Mouse (Mus musculus): ENCODE results near the gene Tssc4.

The Tssc4 gene

DNA sequence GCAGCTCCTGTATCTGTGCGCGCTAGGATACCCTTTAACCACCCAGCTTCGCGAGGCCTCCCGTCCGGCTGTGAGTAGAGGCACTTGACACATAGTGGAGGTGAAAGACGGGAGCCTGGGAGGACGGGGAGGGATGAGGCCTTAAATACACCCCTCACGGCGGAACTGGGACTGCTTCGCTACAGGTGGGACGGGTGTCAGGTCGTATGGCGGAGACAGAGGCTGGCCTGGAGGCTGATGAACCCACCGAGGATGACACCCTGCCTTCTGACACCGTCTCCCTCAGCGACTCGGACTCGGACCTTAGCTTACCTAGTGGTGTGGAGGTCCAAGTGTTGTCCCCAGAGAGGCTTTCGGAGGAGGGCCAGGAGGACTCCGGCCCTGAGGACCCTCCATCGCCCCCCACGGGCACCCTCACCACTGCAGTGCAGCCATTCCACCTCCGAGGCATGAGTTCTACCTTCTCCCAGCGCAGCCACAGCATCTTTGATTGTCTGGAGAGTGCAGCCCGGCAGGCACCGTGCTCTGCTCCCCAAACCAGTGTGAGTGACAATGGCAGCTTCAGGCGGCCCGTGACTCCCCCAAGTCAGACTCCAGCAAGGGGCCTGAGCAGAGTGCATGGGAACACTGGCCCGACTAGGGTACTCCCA is 827 bp downstream of the Tssc4 start:
- no peak for DNase-seq (ENCODE audit: low spot score)

DNA sequence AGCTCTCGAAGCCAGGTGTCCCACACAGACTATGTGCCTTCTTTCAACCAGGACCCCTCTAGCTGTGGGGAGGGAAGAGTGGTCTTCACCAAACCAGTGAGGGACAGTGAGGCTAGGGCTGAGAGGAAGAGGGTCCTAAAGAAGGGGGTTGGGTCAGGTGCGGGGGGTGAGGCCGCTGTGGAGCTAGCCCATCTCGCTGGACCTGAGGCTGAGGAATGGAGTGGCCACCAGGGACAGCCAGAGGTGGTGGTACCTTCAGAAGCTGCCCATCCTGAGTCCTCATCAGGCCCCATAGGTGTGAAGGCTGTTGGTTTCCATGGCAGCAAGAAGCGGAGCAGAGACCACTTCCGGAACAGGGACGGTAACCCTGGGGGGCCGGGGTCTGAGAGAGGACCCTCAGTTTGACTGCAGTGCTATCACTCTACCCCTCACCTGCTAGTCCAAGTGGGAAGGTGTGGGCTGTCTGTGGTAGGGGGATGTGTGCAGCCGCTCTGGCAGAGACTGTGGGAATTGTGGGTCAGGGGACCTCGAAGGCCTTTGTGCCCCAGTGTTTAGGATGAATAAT is 1.5 kb downstream of the Tssc4 start:
- no peak for DNase-seq (ENCODE audit: low spot score)

DNA sequence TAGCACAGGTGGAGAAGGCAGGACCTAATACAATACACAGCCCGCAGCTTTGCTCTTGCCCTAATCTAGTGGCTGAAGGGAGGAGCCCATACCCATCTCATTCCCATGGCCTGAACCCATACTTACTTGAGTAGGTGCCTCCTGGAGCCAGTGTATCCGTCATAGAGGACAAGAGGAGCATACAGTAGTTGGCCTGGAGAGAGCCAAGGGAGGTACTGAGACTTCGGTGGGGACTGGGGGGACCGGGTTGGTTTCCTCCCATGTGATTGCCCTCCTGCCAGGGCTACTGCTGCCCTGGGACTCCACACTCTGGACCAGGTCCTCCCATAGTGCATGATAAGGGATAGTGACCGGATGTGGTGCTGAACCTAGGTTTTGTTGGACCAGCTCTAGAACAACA is 3.6 kb downstream of the Tssc4 start:
- no peak for DNase-seq (ENCODE audit: low spot score)

DNA sequence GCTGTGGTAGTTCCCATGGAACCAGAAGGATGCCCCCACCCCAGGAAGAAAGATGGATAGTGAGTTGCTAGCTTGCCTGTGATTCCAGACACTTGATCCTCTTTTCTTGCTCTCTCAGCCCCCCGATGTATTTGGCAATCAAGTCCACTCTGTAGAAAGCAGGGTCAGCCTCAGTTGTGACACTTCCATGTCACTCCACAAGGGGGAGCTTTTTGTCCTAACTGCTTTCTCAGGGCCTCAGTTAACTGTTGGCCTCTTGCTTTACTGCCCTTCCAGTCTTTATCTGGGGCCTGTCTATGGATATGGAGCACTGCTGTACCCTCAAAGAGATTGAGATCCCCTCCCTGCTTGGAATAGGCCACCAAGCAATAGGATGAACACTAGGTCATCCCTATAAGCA is 4.0 kb downstream of the Tssc4 start:
- no peak for DNase-seq (ENCODE audit: low spot score)

DNA sequence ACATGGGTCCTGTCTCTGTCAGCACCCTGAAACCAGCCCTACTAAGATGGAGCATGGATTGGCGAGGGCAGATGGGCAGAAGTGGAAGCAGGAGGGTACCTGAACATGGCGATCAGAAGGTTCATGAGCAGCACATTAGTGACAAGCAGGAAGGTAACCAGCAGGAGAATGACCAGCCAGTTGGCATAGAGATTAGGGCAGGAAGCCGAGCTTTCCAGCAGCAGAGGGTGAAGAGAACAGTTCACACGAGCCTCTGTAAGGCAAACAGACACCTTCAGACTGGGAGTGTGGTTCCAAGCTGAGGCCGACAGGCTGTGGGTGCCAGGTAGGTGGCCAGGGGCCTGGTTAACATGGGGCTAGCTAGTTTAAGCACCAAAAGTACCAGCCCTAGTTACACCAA is 6.3 kb downstream of the Tssc4 start:
- no peak for DNase-seq (ENCODE audit: low spot score)

DNA sequence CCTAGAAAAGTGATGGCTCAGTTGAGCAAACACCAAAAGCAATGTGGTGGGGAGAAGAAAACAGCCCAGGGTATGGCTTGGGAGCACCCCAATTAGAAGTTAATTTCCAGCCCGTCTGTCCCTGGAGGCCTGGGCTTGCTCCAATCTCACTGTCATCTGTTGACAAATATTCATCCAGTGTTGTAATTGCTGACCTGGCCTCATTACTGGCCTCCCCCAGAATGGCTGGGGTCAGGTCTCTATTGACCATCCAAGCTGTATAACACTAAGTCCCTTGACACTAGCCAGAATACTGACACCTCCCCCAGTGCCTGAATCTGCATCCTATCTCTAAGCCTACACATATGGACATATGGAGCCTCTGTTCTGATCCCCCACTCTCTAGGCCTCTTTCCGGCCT is 8.3 kb downstream of the Tssc4 start:
- no peak for DNase-seq (ENCODE audit: low spot score)

DNA sequence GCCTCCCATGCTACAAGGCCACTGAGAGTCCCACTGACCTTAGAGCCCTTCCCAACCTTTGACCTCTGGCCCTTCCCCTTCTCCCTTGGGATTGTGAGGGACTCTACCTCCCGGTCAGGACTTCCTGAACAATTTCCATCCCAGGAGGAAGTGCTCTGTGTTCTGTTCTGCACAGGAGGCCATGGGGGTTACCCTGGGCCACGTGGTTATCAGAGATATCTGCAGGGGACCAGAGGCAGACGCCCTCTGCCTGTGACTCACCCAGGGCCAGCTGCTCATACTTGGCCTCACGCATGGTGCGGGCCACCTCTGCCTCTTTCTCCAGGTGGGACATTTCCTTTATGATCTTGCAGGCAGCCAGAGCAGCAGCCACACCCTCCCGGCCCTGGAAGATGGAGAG is 13.0 kb downstream of the Tssc4 start:
- DNase-seq (ENCODE audit: low spot score): no peak

DNA sequence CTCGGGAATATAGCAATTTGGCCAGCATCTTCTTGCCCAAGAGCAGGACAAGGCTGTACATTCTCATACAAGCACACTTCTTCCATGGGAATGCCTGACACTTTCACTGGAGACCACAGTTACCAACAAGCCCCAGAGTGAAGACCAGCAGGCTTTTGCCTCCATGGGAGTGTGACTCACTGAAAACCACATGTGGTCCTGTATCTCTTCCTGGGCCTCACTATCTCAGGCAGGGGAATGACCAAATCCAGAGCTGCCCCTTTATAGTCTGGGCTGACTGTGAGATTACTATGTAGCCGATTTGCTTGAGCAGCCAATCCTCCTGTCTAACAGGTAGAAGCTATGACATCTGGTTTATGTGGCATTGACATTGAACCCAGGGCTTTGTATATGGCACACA is 14.7 kb downstream of the Tssc4 start:
- DNase-seq (ENCODE audit: low spot score): no peak

DNA sequence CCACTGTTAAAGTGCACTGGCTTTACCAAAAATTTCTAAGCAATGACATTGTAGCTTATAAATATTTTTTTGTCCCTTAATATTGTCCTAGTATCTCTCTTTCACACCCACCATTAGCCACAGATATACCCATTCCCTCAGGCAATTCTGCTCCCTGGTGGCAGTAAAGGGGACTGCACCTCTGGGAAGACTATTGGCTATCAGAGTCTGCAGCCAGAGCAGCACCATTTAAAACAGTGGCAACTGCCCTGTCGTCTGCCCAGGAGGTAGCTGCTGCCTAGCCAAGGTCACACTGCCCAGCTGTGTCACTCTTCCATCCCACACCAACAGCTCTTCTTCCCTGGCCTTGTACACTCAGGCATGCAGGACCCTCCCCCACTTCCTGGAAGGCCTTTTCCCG is 17.3 kb downstream of the Tssc4 start:
- peak; percentile 57 for DNase-seq (ENCODE audit: low spot score)

DNA sequence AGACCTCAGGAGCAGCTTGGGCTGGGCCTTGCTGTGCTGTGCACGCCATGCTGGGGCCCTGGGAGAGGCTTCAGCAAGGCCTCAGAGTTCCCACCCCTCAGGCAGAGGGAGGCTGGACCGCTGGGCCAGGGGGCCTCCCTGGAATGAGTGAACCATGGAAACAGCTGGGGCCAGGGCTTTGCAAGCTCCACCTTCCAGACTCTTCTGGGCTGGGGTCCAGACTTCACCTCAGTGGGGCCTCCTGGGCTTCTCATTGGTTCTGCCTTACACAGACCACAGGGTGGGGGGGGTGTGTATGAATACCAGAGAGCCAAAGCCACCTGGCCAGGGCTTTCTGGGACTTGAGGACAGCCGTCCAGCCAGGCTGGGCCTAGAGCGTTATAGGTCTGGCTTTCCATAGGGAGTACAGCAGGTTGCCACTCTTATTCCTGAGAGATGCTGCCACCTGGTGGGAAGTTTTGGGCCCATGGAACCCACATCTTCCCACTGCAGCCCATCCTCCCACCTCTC is 18.1 kb downstream of the Tssc4 start:
- peak; percentile 34 for DNase-seq (ENCODE audit: low spot score)

DNA sequence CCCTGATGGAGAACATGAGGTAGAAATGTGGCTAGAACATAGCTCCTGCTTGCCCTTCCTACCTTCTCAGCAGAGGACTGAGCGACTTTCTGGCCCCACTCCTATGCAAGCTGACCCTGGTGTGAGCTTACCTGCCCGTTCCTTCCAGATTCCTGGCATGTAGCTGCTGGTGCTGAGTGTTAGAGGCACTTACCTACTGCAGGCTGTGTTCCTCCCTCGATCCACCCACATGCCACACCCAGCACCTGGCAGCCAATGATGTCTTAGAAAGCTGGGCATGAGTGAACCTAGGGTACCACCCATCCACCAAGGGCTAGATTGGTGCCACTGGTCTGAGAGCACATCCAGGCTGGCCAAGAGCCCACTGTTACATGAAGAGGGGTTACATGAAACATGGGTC is 24.8 kb downstream of the Tssc4 start:
- DNase-seq (ENCODE audit: low spot score): peak; percentile 1

DNA sequence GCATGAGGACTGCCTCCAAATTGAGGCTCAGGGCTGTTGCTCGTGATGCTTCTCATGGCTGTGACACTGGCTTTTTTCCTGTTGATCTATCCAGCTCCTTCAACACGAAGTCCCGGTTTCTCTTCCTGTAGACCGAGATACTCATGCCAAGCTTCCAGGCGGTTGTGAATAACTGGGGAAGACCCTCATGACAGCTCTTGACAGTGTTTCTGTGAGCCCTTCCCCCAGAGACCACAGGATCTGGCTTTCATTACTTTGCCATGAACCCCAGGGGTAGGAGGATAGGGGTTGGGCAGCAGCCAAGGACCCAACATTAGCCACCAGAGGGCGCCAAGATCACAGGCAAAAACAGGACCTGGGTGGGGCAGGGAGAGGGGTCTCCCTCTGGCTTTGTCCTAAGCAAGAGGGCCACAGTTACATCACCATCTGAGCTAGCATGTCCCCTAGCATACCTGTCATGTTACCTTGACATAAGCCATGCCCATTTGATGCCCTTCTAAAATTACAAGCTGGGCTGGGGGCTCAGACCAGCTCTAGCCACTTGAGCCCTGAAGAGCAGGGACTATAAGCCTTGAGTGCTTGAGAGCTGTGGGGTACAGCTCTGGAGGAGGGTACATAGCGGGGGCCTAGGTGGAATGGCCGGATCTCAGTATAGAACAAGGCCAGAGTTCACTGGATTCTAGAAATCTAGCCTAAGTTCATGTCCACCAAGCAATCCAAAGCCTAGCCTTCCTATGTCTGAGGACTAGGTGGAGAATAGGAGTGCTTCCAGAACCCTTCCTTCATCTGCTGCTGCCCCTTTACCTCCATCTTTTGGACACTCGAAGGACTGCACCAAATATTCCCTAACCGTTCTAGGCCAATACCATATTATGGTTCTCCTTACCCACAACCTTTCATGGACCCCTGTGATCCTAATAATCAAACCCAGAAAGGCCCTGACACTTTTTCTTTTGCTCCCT is 25.8 kb downstream of the Tssc4 start, which contains the start of gene Trpm5:
Gene Trpm5, minus strand, starts transcription at position 51 of the 962 bp plus-strand sequence.
- DNase-seq (ENCODE audit: low spot score): peak; percentile 69

DNA sequence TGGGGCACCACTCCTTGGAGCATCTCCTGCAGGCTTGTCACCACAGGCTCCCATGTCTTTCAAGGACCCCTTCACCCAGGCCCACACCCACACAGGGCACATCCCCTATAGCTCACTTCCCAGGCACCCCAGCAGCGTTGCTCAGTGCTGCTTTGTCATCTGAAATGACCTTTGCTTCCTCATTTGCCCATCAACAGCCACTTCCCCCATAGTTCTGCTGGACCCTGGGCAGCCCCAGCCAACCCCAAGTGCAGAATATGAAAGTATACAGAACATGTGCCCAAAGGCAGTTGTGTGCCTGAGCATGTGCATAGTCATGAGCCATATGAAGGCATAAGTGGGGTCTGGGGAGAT is 26.5 kb downstream of the Tssc4 start:
- DNase-seq (ENCODE audit: low spot score): peak; percentile 1

DNA sequence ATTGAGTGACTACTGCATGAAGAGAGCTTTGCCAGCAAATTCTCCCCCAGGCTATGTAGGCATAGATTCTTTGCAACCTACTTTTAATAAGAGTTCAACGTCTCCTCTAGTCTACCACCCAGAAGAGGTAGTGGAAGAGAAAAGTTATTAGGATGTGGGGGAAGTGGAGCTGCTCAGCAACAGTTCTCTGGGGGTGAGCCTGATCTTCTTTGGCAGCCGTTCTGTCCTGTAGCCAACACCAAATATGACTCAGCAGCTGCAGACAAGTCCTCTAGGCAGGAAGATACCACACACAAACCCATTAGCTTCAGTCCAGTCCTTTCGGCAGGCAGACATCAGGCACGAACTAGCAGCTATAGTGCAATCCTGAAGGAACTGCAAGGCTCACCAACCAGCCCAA is 31.7 kb downstream of the Tssc4 start:
- no peak for DNase-seq (ENCODE audit: low spot score)

DNA sequence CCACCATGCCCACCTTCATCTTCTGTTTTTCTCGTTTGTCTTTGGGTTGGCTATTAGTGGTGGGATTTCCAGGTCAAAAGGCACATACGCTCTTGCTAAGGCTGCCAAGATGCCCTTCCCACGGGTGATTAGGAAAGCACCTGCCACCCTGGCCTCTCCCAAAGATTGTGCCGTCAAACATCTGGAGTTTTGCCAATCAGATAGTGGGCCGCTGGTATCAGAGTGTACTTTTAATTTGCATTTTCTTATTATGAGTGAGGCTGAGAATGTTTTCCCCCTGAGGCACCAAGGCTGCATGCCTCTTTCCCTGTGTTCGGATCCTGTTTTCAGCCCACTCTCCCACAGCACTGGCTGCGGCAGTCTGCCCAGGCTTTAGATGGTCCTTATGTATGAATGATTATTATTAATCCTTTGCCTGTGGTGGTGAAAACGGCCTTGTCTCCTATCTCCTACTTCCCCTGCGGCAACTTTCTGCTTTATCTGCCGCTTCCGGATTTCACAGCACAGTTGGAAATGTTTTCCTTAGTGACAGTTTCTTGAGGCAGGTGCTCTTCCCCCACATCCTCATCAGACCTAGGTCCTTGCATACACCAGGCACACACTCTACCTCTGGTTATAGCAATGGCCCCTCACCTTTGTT is 36.3 kb downstream of the Tssc4 start:
- no peak for DNase-seq (ENCODE audit: low spot score)

DNA sequence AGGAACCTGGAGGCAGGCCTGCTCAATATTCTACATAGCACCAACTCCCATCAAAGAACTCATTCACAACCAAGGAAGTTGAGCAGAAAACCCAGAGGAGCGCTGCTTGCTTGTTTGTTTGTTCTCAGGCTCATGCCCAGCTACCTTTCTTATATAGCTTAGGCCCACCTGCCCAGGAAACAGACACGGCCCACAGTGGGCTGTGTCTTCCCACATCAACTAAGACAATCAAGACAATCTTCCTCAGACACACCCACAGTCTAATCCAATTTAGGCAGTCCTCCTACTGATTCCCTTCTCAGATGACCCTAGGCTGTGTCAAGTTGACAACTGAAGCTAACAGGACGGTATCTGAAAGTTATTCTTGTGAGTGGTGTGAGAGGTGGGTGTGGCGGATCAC is 37.0 kb downstream of the Tssc4 start, which contains the start of gene Kcnq1:
Gene Kcnq1, plus strand, starts transcription at position 301 of the 400 bp plus-strand sequence.
- no peak for DNase-seq (ENCODE audit: low spot score)

DNA sequence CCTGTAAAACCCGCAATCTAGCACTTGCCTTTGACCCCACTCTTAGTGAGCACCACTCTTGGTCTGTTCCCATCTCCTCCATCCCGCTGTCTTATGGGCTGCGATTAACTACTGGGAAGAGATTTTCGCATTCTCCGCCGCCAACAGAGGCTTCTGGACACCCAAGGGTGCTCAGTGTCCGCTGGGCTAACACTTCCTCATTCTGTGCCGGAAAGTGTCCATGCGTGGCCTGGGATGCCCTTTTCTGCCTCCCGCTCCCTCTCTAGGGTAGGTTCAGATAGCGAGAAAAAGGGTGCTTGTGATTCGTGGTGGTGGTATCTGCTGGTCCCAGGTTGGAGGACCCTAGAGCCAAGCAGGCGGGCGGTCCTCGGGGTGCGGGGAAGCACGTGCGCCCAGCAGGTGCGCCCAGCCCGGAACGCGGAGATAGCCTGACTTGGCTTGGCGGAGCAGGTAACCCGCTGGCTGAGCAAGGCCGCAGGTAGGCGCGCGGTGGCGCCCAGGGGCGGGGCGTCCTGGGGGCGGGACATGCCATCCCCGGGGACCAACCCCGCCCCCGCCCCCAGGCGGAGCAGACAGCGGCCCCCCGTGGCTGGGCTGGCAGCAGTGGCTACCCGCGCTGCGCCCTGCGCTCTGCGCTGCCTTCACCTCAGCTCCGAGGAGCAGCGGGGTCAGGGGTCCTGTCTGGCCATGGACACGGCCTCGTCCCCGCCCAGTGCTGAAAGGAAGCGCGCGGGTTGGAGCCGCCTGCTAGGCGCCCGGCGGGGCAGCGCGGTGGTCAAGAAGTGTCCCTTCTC is 37.8 kb downstream of the Tssc4 start:
- DNase-seq (ENCODE audit: low spot score): no peak

DNA sequence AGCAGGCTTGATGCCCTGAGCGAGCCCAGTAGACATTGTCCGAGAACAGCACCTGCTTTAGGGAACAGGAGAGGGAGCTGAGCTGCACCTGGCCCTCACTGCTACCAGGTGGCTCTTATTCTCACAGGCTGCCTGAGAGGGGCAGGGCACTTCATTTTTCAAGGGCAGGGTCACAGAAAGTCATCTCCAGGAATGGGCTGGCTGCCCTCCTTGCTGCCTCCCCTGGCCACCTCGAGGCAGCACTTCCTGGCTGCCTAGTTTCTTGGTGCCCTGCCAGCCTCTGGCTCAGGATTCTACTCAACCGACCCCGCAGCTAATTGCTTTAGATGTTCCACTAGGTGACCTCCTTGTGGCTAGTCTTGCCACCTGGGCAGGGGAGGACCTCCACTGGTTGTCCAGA is 39.2 kb downstream of the Tssc4 start:
- DNase-seq (ENCODE audit: low spot score): no peak

DNA sequence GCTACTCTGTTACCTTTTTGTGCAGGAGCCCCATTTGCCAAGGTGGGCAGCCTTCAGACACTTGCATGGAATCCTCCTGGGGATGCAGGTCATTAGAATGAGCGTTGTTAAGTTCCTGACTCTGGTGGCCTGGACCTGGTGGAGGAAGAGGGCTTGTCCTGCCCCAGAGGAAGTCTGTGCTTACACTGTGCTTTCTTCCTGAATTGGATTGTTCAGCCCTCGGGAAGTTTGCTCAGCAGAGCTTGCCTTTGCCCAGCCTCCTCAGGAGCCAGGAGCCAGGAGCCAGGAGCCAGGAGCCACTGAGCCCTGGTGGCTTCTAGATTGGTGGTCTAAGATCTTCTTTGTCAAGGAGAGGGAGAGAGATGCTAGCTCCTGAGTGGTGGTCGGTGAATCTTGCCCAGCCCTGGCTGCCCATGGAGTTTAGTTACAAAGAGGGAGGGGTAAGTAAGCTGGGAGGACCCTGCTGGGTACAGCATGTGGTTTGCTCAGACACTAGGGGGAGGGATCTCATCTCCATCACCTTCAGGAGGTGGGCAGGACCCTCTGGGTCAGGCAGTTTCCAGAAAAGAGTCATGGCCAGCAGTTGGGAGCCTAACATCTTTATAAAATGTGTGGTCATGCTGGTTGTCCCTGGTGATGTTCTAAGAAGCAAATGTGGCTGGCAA is 40.1 kb downstream of the Tssc4 start:
- DNase-seq (ENCODE audit: low spot score): no peak

DNA sequence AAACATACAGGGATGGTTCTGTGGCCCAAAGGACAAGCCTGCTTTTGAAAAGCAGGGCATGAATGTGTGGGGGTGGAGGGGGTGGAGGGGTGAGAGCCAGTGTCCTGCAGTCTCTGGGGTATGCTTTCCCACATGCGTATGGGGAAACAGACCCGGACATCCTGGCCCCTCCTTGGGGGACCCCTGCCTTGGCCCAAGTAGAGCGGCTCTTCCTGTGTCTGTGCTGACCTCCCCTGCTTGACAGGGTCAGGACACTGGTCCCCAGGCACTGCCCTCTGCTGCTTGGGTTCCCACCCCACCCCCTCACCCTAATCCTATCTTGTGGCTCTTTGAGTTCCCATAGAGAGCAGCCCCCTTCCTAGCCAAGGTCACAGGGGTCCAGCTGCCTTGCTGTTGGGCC is 40.6 kb downstream of the Tssc4 start:
- DNase-seq (ENCODE audit: low spot score): no peak

DNA sequence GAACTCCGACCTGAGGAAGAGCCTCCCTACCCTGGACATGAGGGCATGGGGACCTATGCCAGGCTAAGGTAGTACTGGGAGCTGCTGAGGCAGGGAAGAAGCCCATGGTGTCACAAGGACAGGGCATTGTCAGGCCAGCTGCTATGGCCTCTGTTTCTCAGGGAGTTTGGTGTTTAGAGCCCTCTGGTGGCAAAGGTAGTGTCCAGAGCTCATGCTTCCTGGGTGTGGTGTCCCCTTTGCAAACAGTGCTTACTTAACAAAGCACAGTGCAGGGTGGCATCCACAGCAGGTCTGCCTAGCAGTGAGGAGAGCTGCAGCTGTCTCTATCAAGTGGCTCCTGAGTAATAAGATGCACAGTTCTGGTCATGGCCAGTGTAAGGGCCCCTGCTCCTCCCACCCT is 41.8 kb downstream of the Tssc4 start:
- no peak for DNase-seq (ENCODE audit: low spot score)
